Mouse (Mus musculus) lung, postnatal 0 days (tissue): Measurements from ENCODE around the gene Timm44.

ENCODE experiments used
- CTCF ChIP-seq: IDR thresholded peaks from 2 replicates; pipeline ENCODE4 v1.5.1; 2016; ENCODE audit warnings: antibody characterized with exemption, mild to moderate bottlenecking
- EP300 ChIP-seq: IDR thresholded peaks from 2 replicates; pipeline ENCODE4 v1.6.1; 2016; ENCODE audit warnings: antibody characterized with exemption, mild to moderate bottlenecking, control low read depth

- TF ChIP-seq CTCF = no peak
- no peak for TF ChIP-seq EP300
These were observed 28.4 kb upstream of the Timm44 start for GRCm38 (mm10) chr8:4304124-4304547.
